Mouse (Mus musculus) ES-E14 (cell line): ENCODE measurements at regions not wholly inside any gene's neighbourhood (a gene's known extent, or its start where the extent isn't known, plus 50 kb on each side); places are given as distances from the start of the nearest gene placed in this dataset.

ENCODE experiments used
- CHD2 ChIP-seq: IDR thresholded peaks from 2 replicates; pipeline ENCODE4 v1.6.1; 2014; ENCODE audit warnings: mild to moderate bottlenecking, low read depth, low read length, inconsistent platforms
- HCFC1 ChIP-seq: IDR thresholded peaks from 2 replicates; pipeline ENCODE4 v1.6.1; 2012; ENCODE audit warnings: low read length, inconsistent platforms, borderline replicate concordance; ENCODE audit not compliant: insufficient read depth
- MAFK ChIP-seq: IDR thresholded peaks from 2 replicates; pipeline ENCODE4 v1.6.1; 2014; ENCODE audit warnings: mild to moderate bottlenecking, low read depth, low read length, inconsistent platforms; ENCODE audit not compliant: insufficient read depth
- ZC3H11A ChIP-seq: IDR thresholded peaks from 2 replicates; pipeline ENCODE4 v1.6.1; 2012; ENCODE audit warnings: low read depth, mild to moderate bottlenecking, inconsistent platforms, low read length, borderline replicate concordance
- ZNF384 ChIP-seq: IDR thresholded peaks from 2 replicates; pipeline ENCODE4 v1.6.1; 2012; ENCODE audit warnings: low read depth, low read length, inconsistent platforms

DNA sequence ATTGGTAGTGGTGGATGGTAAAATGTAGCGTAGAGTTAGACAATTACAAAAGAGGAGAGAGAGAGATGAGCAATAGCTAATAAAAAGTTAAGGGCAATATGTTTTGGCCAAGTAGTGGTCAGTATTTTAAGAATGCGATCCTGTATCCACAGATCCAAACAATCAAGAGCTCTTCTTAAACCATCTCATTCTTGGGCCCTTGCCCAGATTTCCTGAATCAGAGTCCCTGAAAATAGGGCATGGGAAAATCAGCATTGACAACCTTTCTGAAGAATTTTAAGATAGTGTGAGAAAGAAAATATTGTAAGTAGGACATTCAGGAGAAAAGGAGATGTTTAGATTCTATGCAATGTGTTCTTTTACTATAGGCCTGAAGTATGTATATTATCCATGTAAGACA is 81.4 kb upstream of the Dmac1 start:
- TF ChIP-seq ZC3H11A (no peak), HCFC1 (no peak), MAFK (no peak), ZNF384 (no peak), CHD2 (no peak)
